Mouse (Mus musculus) ovary, postnatal 14 days (tissue): ENCODE results near the gene Vmn1r210.
"Not testable (repeated sequence)": the region's sequence is repeated elsewhere in the genome, so short reads cannot be mapped to it uniquely, and the experiment has no call there.

Source experiments
- DNase-seq: peaks from one replicate; pipeline ENCODE4 v3.0.0; 2022; ENCODE audit warnings: low spot score

Gene Vmn1r210

DNA sequence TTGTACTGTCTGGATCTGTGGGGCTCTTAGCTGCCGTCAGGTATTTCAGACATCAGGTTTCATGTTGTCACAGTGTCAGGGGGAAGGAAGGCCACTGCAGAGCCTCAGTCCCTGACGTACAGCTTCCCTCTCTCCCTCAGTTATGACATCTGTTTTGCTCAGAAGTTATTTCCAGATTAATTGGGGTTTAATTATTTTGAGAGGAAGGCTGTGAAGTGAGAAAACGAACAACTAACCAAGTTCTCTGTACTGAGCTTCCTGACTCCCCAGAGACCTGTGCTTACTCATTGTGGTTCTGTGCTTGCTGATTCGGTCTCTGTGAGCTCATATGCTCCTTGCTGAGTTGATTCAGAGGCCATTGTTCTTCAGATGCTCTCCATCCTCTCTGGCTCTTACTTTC is at the start of gene Vmn1r210:
TSS of gene Vmn1r210 (minus strand) at position 101 of the 400 bp plus-strand sequence.
- DNase-seq: no peak

DNA sequence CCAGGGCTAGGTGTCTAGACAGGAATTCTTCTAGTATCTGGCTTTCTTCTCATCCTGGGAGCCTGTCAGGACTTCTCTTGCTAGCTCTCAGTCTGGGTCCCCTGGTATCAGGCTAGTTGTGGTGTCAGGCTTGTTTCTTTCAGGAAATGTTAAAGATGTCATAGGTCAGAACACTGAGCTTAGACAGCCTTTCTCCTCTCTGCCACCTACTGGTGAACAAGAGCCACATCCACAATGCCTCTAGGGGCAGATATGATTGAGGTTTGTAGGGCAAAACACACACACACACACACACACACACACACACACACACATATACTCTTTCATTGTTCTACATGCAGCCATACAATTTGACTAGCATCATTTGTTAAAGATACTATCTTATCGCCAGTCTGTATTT is 48.1 kb upstream of the Vmn1r210 start:
- no peak for DNase-seq

DNA sequence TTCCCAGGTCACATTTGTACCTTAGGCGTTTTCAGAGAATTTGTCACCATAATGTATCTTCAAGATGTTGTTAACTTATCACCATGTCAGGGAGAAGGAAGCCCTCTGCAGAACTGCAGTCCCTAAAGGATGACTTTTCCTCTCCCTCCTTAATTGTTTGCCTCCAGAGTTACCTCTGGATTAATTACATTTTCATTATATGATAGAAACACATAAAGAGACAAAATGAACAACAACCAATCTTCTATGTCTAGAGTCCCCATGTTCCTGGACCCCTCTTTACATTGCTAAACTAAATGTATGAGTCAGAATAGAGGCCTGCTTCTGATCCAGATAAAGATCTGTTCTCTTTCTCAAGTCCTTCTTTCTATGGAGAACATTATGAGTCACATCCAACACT is 26.3 kb upstream of the Vmn1r210 start, which contains the start of gene Vmn1r211:
TSS of gene Vmn1r211 (minus strand) at position 101 of the 400 bp plus-strand sequence.
- no peak for DNase-seq

DNA sequence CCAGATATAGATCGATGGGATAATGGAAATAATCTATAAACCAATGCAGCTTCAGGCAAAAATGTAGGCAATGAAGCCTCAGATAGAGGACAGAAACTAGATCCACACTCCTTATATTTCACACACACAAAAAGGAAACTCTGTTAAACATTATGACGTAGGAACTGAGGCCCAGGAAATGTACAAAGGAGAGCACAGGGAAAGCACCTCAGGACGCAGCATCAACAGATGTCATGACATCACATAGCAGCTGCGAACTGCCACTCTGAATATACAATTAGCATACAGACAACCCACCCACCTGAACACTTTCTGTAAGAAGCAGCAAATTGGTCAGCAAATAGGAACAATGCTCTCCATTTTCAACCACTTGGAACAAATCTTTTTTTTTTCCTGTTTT is 23.6 kb upstream of the Vmn1r210 start:
- no peak for DNase-seq

DNA sequence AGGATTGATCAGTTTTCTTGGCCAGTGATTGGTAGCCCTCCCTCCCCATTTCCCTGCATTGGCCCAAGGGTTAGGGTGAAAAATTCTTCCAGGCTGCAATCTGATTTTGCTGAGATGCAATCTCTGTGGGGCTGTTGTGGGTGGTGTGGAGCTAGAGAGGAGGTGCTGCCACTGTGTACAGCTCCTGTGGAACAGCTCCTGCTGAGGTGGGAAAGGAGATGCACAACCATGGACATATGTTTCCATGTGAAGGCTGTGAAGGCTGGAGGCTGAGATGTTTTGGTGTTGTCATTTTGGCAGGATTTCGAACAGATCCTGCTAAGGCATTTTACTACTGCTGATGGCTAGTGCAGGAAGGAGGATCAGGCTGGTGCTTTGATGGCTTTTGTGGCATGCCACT is 15.7 kb upstream of the Vmn1r210 start:
- DNase-seq: no peak

DNA sequence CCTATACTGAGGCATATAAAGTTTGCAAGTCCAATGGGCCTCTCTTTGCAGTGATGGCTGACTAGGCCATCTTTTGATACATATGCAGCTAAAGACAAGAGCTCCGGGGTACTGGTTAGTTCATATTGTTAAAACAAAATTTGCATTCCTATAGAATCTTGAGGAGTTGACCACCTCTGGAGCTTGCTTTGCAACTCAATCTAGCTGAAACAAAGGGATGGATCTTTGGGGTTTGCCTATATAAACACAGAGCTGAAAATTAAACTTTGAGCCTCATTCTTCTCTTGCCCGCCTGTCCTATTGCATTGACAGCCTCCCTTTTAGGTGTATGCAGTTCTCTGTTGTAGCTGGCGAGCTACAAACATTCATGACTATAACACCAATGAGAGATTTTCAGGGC is 13.2 kb upstream of the Vmn1r210 start:
- DNase-seq: not testable (repeated sequence)

DNA sequence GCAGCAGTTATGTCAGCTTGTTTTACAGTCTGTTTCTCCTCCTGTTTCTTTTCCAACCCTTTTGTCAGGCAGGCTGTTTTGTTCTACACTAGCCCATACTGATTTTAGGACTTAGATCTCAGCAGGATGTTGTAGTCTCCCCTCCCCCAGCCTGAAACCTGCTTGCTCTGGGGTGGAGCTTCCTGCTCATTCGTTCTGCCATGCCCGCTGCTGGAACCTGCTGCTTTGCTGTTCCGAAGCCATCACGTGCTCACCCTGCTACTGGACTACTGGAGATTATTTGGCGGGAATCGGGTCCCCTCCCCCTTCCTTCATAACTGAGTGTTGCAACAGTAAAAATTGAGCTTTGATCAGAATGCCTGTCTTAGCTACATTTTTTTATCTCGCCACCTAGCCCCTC is 1.8 kb downstream of the Vmn1r210 start:
- not testable (repeated sequence) for DNase-seq

DNA sequence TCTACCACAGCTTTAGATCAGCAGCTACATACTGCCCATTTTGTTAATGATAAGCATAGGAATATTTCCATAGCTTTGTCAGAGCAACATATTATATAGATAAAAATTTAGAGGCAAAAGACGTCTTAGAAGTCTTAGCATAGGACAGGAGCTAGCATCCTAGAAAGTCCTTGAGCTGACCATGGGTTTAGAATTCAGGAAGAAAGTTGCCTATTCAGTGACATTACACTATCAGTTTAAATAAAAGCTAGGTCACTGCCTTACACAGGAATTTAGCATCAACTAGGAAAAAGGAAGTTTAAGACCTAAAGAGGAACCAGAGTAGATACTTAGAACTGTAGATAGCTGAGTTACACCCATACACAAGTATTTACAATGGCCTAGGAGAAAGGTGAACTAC is 9.5 kb downstream of the Vmn1r210 start:
- not testable (repeated sequence) for DNase-seq

DNA sequence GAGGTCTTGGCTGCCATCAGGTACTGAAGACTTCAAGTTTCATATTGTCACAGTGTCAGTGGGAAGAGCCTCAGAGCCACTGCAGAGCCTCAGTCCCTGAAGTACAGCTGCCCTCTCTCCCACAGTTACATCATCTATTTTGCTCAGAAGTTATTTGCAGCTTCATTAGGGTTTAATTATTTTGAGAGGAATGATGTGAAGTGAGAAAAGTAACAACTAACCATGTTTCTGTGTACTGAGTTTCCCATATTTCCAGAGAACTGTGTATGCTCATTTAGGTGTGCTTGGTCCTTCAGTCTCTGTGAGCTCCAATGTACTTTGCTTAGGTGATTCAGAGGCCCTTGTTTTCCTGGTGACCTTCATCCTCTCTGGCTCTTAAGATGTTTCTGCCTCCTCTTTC is 21.6 kb downstream of the Vmn1r210 start, which contains the start of gene Vmn1r209:
TSS of gene Vmn1r209 (minus strand) at position 101 of the 400 bp plus-strand sequence.
- DNase-seq: not testable (repeated sequence)

DNA sequence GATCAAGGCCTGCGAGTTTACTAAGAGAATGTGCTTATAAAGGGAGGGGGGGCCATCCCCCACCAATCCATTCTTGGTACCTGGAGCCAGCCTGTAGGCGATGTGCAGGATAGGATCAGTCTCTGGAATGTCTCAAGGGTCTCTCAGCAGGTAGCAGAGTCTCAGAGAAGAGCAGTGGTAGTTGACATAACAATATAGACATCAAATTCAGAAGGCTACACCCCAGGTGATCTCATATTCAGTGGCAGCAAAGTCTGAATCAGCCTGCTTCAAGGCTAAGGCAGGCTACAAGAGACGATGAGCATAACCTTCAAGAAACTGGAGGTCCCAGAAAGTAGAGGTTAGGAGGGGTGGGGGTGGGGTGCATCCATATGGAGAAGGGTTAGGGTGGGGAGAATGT is 43.1 kb downstream of the Vmn1r210 start:
- DNase-seq: not testable (repeated sequence)

DNA sequence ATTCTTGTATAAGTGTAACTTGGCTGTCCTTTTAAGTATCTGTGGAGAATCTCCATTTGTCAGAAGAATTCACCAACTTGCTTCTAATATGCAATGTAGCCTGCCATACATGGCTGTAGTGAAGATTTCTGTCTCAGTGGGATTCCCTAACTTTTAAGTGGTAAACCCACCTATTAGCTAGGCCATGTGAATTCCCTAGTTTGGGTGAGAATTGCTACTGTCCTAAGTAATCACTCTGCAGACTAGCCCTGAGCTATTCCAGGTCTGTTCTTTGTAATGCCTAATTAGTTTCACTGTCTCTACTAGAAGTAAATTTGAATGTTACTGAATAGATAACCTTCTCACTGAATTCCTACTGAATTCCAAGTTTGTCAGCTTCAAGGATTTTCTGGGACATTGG is 47.0 kb downstream of the Vmn1r210 start:
- not testable (repeated sequence) for DNase-seq

DNA sequence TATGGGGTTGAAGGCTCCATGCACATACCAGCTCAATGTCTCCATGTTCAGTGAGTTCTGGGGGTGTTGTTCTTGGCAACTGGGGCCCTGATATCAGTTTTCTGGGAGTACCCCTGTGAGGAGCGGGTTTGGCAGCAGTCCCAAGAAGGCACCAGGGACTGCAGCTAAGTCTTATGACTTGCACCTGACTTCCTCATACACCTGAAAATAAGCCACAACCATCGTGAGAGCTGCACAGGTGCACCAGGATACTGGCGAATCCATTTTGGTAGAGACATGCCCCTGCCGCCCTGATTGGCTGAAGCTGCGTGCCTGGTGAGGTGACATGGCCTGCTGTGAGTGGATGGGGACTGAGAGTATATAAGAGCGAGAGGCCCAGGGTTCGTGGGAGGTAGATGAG is 53.8 kb downstream of the Vmn1r210 start, which contains the start of gene Vmn1r208:
TSS of gene Vmn1r208 (minus strand) at position 101 of the 400 bp plus-strand sequence.
- DNase-seq: not testable (repeated sequence)
